Mouse (Mus musculus): ENCODE data around the gene Mgarp. TPM values are rescaled to one million over a fixed set of nuclear protein-coding genes. Genes with fewer than 3 reads are reported as not detected.

Mgarp gene
- not detected for total RNA-seq (2023)

GRCm38 (mm10) chr3:51396219-51397068 lies at the start of gene Mgarp:
Gene Mgarp, minus strand, starts transcription at chr3:51396738.

GRCm38 (mm10) chr3:51415098-51416072 lies 18.8 kb upstream of the Mgarp start, which contains the start of gene Naa15:
Gene Naa15, plus strand, starts transcription at chr3:51415148.

GRCm38 (mm10) chr3:51408561-51409183 lies 12.1 kb upstream of the Mgarp start, which contains the start of gene Ndufc1:
Gene Ndufc1, minus strand, starts transcription at chr3:51408988.

GRCm38 (mm10) chr3:51340552-51341267 lies 55.8 kb downstream of the Mgarp start, which contains the start of gene Elf2:
Gene Elf2, minus strand, starts transcription at chr3:51340663.

Other genes with a start within 250 kb of the Mgarp start
- gene Noct, start 172.3 kb downstream of the Mgarp start, total RNA-seq (2023): 10 to 100 TPM; 14.7 to 17.0 TPM
- gene Elf2, start 56.1 kb downstream of the Mgarp start, total RNA-seq (2023): 10 to 100 TPM; 69.9 to 77.5 TPM
- 10 to 100 TPM; 63.3 to 84.2 TPM for gene Ndufc1, start 12.2 kb upstream of the Mgarp start, total RNA-seq (2023)
- 10 to 100 TPM; 32.6 to 34.3 TPM for gene Naa15, start 18.4 kb upstream of the Mgarp start, total RNA-seq (2023)
- gene Rab33b, start 87.2 kb upstream of the Mgarp start, total RNA-seq (2023): 10 to 100 TPM; 16.0 to 20.6 TPM
- gene Setd7, start 164.1 kb upstream of the Mgarp start, total RNA-seq (2023): 10 to 100 TPM; 38.2 to 39.6 TPM

Data from neutrophil, adult 83 days (primary cell).